Mouse (Mus musculus) midbrain, embryonic 16.5 days (tissue): Measurements from ENCODE around the gene Dscaml1. TPM values are rescaled to one million over a fixed set of nuclear protein-coding genes. Genes with fewer than 3 reads are reported as not detected.

ENCODE experiments used
- ATAC-seq: fragments of 200-750 bp; cut with Nextera tagmentation; 2 replicates; pipeline ENCODE4 v1.8.0; 2017; ENCODE audit warnings: moderate TSS enrichment
- H3K27ac ChIP-seq: fragments of 300-500 bp; sonication (generic); 2 replicates; pipeline ENCODE4 v1.5.1; 2014; ENCODE audit warnings: mild to moderate bottlenecking, low read length, mixed read lengths
- H3K27me3 ChIP-seq: fragments of 300-500 bp; sonication (generic); 2 replicates; pipeline ENCODE4 v1.6.1; 2014; ENCODE audit warnings: low read depth, low read length, mixed read lengths; ENCODE audit not compliant: control insufficient read depth, insufficient read depth
- H3K36me3 ChIP-seq: fragments of 300-500 bp; sonication (generic); 2 replicates; pipeline ENCODE4 v1.6.1; 2014; ENCODE audit warnings: mild to moderate bottlenecking, low read length, moderate library complexity, mixed read lengths; ENCODE audit not compliant: control insufficient read depth, insufficient read depth
- H3K4me1 ChIP-seq: fragments of 300-500 bp; sonication (generic); 2 replicates; pipeline ENCODE4 v1.6.1; 2014; ENCODE audit warnings: mild to moderate bottlenecking, low read length, mixed read lengths; ENCODE audit not compliant: control insufficient read depth, insufficient read depth
- H3K4me2 ChIP-seq: fragments of 300-500 bp; sonication (generic); 2 replicates; pipeline ENCODE4 v1.6.1; 2014; ENCODE audit warnings: mild to moderate bottlenecking, low read length, mixed read lengths
- H3K4me3 ChIP-seq: fragments of 300-500 bp; sonication (generic); 2 replicates; pipeline ENCODE4 v1.5.1; 2014; ENCODE audit warnings: low read depth, mild to moderate bottlenecking, low read length, moderate library complexity, mixed read lengths
- H3K9ac ChIP-seq: fragments of 300-500 bp; sonication (generic); 2 replicates; pipeline ENCODE4 v1.6.1; 2014; ENCODE audit warnings: low read depth, low read length, mixed read lengths
- H3K9me3 ChIP-seq: fragments of 300-500 bp; sonication (generic); replicated peaks from 2 replicates; pipeline ENCODE4 v1.6.1; 2014; ENCODE audit warnings: mild to moderate bottlenecking, low read length, mixed read lengths; ENCODE audit not compliant: control insufficient read depth, poor library complexity, severe bottlenecking
- WGBS: fragments of 180-500 bp; shearing (Covaris S2); extraction: QIAGEN DNeasy Blood & Tissue Kit; methylation state at CpG from one replicate; pipeline ENCODE4 v1.1.7; 2014; 5-methylcytosine and 5-hydroxymethylcytosine counted together
- polyA plus RNA-seq: library from polyadenylated mRNA; unstranded; fragments of >200 nt; fragmentation: Nextera tagmentation; extraction: Ambion mirVana; gene quantifications from 2 replicates; pipeline ENCODE4 v1.2.1, GENCODE M21; 2015

Gene Dscaml1
- polyA plus RNA-seq, 1 experiment from 2014 or later: 20.6 TPM

DNA sequence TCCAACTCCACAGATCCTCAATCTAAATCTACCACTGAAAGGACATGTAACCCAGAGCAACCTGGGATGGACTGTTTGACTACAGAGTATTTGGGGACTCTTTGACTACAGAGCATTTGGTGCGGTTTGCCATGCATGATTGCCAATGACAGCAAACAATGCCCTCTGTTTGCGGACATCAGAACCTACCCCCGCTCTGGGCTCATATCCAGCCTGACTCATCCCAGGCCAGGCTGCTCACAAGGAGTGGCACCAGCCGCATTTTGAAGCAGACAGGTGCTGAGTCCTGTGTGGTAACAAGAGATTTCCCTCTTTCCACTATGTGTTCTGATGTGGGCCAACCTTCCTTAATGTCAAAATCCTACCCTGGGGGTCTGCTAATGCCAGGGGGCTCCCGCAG is 171.7 kb downstream of the Dscaml1 start:
- Histone ChIP-seq H3K4me1 (peaks cover 3% of the 10 kb centered on the region; the same call in 1 of the 2 replicates), H3K4me2 (no peak overlapping the region), H3K9ac (no peak overlapping the region), H3K27ac (no peak overlapping the region), H3K36me3 (no peaks in the 10 kb centered on the region), H3K27me3 (no peaks in the 10 kb centered on the region), H3K9me3 (no peaks in the 10 kb centered on the region), H3K4me3 (no peak overlapping the region)
- ATAC-seq: no peak
- 66% methylated on average over 5 of the region's 5 CpGs for WGBS

DNA sequence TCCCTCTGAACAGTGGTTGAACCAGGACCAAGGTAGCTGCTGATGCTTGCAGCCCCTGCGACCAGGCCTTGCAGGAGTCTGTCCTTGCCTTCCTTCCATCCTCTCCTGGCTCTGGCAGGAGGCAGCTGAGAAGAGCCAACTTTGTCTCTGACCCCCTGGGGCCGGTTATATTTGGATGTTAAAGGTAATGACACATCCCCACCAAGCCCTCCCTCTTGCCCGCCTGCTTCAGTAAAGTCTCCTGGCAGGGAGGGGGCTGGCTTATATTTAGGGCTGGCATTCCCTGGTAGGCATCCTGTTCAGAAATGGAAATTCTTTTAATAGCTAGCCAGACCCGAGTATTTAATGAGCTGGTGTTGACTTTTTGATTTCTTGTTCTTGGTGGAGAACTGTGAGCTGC is 172.9 kb downstream of the Dscaml1 start:
- WGBS: 45% methylated on average over 4 of the region's 4 CpGs
- Histone ChIP-seq H3K4me1 (peaks cover 3% of the 10 kb centered on the region; the same call in 1 of the 2 replicates), H3K36me3 (no peaks in the 10 kb centered on the region), H3K27me3 (no peaks in the 10 kb centered on the region), H3K9ac (no peak overlapping the region), H3K27ac (0 out of 2 replicates have a peak overlapping the region, but pooled peaks have one; percentile 24), H3K9me3 (no peaks in the 10 kb centered on the region), H3K4me2 (no peak overlapping the region), H3K4me3 (no peak overlapping the region)
- ATAC-seq: no peak

GRCm38 (mm10) chr9:45607337-45607736 is 180.9 kb downstream of the Dscaml1 start:
- Histone ChIP-seq H3K36me3 (no peaks in the 10 kb centered on the region), H3K9ac (no peak overlapping the region), H3K27me3 (no peaks in the 10 kb centered on the region), H3K27ac (peak overlapping the region; percentile 75), H3K4me3 (no peak overlapping the region), H3K4me1 (peaks cover 21% of the 10 kb centered on the region), H3K4me2 (no peak overlapping the region), H3K9me3 (no peaks in the 10 kb centered on the region)
- no peak for ATAC-seq

- no peaks in the 10 kb centered on the region for H3K36me3 ChIP-seq
- no peaks in the 10 kb centered on the region for H3K27me3 ChIP-seq
- 21% methylated on average over 13 of the region's 13 CpGs for WGBS
- ATAC-seq: peak; percentile 81
- H3K4me3 ChIP-seq: no peak overlapping the region
- peaks cover 21% of the 10 kb centered on the region for H3K4me1 ChIP-seq
- H3K9ac ChIP-seq: 0 out of 2 replicates have a peak overlapping the region, but pooled peaks have one; percentile 20
- H3K27ac ChIP-seq: peak overlapping the region; percentile 75
- H3K4me2 ChIP-seq: no peak overlapping the region
- H3K9me3 ChIP-seq: no peaks in the 10 kb centered on the region
Observed at GRCm38 (mm10) chr9:45608097-45609031, 181.9 kb downstream of the Dscaml1 start.

- Histone ChIP-seq H3K27ac (peak overlapping the region; percentile 34), H3K9ac (no peak overlapping the region), H3K27me3 (no peaks in the 10 kb centered on the region), H3K4me1 (peaks cover 26% of the 10 kb centered on the region), H3K36me3 (no peaks in the 10 kb centered on the region), H3K4me2 (no peak overlapping the region), H3K4me3 (no peak overlapping the region), H3K9me3 (no peaks in the 10 kb centered on the region)
- ATAC-seq: no peak
- WGBS: 61% methylated on average over 11 of the region's 11 CpGs
Observed at GRCm38 (mm10) chr9:45610336-45611060, 184.1 kb downstream of the Dscaml1 start.

- no peak for ATAC-seq
- Histone ChIP-seq H3K9me3 (no peaks in the 10 kb centered on the region), H3K36me3 (no peaks in the 10 kb centered on the region), H3K9ac (no peak overlapping the region), H3K4me2 (no peak overlapping the region), H3K4me1 (peaks cover 27% of the 10 kb centered on the region), H3K27ac (no peak overlapping the region), H3K4me3 (no peak overlapping the region), H3K27me3 (no peaks in the 10 kb centered on the region)
- WGBS: 65% methylated on average over 1 of the region's 1 CpGs
Observed at GRCm38 (mm10) chr9:45614616-45615015, 188.2 kb downstream of the Dscaml1 start.

DNA sequence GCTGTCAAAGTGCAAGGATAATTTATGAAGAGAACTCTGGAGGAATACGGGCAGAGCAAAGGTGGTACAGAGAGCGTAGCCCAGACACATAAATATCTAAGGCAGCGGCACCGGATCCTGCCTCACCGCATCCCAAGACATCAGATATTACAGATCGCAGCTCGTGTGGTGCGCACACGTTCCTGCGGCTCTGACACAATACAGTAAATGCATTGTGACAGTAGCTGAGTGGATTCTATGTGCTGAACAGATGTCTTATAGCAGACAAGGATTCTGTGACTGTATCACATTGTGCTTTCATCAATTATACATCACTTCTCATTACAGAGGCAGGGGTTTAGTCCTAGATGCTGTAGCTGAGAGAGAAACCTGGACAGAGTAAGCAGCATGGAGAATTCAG is 191.5 kb downstream of the Dscaml1 start:
- peak overlapping the region; percentile 65 for H3K27ac ChIP-seq
- peaks cover 35% of the 10 kb centered on the region for H3K4me1 ChIP-seq
- H3K36me3 ChIP-seq: no peaks in the 10 kb centered on the region
- no peaks in the 10 kb centered on the region for H3K27me3 ChIP-seq
- H3K4me3 ChIP-seq: no peak overlapping the region
- no peaks in the 10 kb centered on the region for H3K9me3 ChIP-seq
- H3K9ac ChIP-seq: no peak overlapping the region
- WGBS: 65% methylated on average over 10 of the region's 10 CpGs
- no peak overlapping the region for H3K4me2 ChIP-seq
- peak; percentile 33 for ATAC-seq

DNA sequence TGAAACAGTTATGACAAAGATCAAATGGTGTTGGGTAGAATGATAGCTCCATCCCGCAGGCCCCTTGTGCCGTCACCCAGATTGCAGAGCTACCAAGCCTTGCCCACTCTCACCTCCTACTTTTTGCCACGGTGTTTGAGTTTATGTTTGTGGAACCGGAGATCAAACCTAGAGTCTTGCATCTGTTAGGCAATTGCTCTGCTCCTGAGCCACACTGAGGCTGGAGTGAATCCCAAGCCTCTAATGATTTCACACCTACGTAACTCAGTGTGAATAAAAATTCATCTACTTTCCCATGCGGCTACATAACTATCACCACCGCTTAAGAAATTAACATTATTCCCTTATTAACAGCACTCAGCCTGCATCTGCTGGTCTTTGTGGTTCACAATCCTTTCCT is 192.0 kb downstream of the Dscaml1 start:
- no peaks in the 10 kb centered on the region for H3K36me3 ChIP-seq
- H3K9me3 ChIP-seq: no peaks in the 10 kb centered on the region
- no peaks in the 10 kb centered on the region for H3K27me3 ChIP-seq
- peaks cover 35% of the 10 kb centered on the region for H3K4me1 ChIP-seq
- no peak overlapping the region for H3K4me3 ChIP-seq
- 83% methylated on average over 7 of the region's 7 CpGs for WGBS
- peak overlapping the region; percentile 65 for H3K27ac ChIP-seq
- no peak overlapping the region for H3K9ac ChIP-seq
- H3K4me2 ChIP-seq: no peak overlapping the region
- ATAC-seq: no peak

GRCm38 (mm10) chr9:45620049-45620448 is 193.6 kb downstream of the Dscaml1 start:
- Histone ChIP-seq H3K36me3 (no peaks in the 10 kb centered on the region), H3K9me3 (no peaks in the 10 kb centered on the region), H3K4me2 (no peak overlapping the region), H3K9ac (no peak overlapping the region), H3K27ac (peak overlapping the region; percentile 48), H3K4me3 (no peak overlapping the region), H3K4me1 (peaks cover 33% of the 10 kb centered on the region), H3K27me3 (no peaks in the 10 kb centered on the region)
- 34% methylated on average over 9 of the region's 9 CpGs for WGBS
- ATAC-seq: peak; percentile 41; the same call in 1 of the 2 replicates
